Mouse (Mus musculus): ENCODE measurements around the gene Arhgef25.
"Not testable (repeated sequence)": the region's sequence is repeated elsewhere in the genome, so short reads cannot be mapped to it uniquely, and the experiment has no call there.

Gene Arhgef25

DNA sequence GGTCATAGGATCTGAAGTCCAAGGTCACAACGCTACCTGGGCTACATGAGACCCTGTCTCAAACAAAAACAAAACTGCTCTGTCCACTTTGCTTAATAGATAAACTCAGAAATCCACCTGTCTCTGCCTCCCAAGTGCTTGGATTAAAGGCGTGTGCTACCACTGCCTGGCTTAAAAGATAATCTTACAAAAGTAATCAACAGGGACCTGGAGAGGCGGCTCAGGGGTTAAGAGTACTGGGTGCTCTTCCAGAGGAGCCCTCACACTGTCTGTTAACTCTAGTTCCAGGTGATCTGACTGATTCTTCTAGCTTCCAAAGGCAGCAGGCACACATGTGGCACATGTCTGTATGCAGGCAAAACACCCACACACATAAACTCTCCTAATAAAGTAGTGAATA lies 13.2 kb upstream of the Arhgef25 start:
- DNase-seq: no peak

DNA sequence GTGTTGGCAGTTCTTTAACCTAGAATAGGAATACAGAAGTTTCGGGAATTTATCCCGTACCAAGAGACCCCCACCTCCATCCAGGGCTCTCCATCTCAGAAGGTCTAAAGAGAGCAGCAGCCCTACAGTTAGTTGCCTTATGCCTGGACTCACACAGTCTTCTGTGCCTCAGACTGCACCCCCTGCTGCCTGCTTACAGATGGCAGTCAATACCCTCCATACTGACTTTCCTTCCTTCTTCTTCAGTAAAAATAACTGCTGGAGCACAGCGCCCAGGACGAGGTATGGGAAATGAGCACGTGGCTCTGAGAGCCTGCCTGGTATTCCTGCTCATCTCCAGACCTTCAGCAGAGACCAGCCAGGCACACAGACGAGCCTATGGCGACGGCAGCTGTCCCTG lies 10.4 kb upstream of the Arhgef25 start:
- DNase-seq: no peak

DNA sequence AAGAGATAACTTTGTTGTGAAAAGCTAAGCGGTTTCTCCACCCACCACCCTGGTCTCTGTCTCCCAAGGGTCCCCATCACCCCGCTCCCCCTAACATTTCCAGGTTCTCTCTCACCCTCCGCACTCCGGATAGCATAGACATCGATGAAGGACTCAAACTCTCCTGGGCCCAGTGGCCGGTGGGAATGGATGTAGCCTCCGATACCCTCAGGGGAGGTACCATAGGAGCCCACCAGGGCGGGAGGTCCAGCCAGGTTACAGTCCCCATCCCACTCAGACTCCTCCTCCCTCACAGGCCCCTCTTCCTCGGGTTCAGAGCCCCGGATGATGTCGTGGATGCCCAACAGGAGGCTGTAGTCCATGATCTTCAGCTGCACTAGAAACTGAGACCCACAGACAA lies 9.6 kb upstream of the Arhgef25 start:
- DNase-seq: no peak

DNA sequence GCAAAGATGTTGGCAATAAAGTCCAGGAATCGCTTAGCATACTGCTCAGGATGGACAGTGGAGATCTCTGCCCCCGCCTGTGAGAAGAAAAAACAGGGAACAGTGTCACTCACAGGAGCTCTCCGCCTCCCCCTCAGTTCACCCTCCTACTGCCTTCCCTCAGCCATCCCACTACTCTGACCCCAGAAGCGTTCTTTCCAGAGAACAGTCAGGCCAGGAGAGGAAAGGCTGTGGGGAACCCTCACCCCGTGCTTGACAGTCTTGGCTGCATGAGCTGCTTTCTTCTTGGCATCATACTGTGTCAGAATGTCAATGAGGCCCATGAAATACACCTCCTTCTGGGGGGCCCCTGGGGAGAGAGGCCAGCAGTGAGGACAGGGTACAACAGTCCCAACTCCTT lies 9.2 kb upstream of the Arhgef25 start:
- DNase-seq: no peak

DNA sequence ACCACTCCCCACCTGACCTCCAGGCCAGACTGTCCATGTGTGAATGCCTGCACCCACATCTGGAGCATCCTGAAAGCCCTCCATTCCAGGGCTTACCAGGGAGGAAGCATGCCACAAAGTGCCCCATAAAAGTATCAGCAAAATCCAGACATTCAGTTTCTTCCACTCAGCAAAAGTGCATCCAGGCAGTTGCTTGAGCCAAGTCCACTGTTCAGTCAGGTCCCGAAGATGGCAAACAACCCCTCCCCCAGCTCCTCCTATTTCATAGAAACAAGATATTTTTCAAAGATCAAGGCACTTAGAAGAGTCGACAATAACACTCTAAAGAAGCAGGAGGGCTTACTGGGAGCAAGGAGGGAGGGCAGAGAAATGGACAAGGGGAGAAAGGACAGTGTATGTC lies 8.6 kb upstream of the Arhgef25 start:
- no peak for DNase-seq

DNA sequence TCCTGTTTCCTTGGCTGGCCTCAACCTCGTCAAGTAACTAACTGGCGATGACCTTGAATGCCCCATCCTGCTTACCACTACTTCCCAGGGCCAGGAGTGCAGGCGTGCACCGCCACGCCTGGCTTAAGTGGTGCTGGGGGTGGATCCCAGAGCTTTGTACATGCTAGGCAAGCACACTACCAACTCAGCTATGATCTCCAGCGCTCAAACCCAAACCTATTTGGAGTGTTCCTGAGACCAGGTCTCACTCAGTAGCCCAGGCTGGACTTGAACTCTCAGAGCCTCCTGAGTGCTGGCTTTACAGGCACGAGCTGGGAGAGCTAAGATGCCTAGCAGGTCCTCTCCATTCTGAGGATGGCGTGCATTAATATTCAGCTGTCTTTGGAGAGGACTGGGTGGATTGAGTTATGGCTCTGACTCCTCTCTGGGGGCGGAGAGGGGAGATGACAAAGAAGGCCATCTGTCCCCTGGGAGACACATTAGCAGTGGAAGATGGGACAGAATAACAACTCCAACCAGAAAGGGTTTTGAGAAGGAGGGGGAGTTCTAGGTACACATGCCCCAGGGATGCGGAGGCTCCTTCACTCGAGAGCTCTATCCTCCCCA lies 7.7 kb upstream of the Arhgef25 start:
- DNase-seq: no peak

DNA sequence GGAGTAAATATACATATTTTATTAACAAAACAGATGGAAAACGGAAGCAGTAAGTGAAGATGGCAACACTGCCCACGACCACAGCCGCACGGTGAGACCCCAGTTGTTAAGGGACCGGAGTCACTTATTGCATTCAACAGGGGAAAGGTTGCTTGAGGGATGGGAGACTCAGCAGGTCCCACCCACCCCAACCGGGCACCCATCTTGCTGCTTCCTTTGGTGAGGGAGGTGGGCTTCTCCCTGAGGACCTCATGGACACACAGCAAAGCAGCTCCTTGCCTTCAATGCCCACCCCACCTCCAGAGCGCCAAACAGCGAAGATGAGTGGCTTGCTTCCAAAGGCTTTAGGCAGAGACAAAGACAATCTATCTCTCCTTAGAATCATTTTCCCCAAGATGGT lies 7.2 kb upstream of the Arhgef25 start:
- no peak for DNase-seq

DNA sequence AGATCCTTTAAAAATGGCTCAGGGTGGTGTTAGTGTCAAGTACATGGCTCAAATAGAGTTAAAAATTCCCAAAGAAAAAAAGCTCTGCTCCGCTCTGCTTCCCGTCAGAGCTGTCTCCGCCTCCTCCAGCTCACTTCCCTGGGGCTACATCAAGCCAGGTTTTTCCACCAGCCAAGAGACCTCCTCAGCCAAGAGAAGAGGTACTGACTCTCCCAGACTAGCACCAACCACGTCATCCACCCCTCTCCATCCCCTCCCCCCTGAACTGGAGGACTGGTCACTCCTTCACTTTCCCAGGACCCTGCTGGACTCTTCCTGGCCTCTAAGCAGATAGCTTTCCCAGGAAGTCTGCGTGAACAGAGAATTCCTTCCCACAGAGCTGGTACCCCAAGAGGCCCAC lies 6.5 kb upstream of the Arhgef25 start:
- peak; percentile 82 for DNase-seq

DNA sequence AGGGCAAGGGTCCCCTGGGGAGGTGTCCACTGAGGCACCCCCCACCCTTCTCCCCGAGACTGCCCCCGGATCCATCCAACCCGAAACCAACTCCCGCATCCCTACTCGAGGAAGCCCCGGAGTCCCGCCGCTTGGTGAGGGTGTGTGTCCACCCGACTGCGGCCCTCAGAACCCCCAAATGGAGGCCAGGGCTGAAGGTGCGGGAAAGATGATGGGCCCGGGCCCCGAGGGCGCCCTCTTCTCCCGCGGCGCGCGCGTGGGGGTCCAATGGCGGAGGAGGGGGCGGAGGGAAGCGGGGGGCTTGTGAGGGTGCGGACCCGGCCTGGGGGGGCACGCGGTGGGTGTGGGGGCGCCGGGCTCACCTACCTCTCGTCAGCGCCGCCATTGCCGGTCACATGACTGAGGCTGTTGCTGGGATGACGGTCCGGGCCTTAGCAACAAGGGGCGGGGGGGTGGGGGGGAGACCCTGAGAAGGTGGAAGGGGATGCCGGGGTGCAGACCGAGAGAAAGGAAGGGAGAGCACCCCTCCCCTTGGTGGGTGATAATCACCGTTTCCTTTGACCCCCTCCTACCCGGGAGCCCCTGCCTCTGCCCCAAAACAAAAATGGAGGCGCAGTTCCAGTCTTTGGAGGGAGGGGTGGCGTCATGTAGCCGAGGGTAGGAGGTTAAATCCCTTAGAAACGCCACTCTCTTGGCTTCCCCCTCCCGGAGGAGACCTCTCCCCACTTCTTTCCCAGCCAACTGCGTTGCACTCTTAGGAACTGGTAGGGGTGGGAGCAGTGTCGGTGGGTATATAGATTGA lies 5.6 kb upstream of the Arhgef25 start, which contains the start of gene Dtx3:
Gene Dtx3 (minus strand): TSS at position 401 of the 802 bp plus-strand sequence.
- DNase-seq: peak; percentile 69

DNA sequence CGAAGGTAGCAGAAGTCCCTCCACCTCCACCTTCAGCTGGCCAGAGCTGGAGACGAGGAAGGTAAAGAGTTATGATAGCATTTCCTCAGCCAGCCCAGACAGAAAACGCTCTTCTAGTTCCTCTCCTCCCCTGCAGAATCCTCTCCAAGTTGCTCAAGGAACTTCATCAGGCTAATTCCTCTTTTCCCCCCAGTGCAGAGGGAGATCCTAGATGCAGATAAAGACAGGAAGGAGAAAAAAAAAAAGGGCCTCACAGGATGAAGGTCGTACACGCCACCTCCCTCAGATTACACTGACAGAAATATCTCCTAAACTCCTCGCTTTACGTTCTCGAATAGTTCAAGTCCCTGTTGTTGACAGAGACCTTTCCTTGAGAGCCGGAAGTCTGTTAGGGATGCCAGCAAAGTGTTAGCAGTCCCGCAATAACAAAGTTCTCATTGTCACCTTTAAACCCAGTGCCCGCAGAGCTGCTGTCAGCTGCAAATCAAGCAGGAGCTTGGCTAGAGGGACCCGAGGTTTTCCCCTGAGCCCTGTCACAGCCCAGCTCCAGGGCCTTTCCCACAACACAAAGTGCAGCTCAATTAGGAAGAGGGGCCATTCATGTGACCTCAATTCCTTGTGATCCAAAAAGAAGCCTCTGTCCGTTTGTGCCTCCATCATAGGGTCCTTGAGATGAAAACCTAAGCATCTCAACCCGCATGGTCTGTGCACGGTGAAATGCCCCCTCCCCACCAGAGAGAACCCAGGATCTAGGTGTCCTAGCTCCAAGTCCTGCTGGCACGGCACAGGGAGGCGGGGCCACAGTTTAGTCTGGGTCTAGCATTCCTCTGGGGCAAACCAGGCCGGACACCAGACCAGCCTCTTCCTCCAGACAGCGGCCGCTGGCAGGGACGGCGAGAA lies 4.8 kb upstream of the Arhgef25 start:
- DNase-seq: peak; percentile 86

DNA sequence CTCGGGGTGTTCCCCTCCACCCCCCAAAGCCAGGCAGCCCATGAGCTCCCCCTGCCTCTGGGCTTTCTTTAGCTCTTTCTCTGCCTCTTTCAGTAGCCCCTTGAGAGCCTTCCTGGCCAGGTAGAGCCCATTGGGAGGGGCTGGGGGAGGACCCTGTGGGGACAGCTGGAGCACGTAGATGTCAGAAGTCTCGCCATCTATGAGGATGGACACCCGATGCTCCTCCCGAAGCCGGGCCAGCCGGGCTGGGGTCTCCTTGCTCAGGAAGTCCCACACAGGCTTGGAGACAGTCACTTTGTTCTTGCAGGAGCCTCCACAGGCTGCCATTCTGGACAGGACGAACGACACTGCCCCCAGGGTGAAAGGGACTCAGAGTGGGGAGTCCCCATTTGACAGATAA lies 3.1 kb upstream of the Arhgef25 start:
- no peak for DNase-seq

DNA sequence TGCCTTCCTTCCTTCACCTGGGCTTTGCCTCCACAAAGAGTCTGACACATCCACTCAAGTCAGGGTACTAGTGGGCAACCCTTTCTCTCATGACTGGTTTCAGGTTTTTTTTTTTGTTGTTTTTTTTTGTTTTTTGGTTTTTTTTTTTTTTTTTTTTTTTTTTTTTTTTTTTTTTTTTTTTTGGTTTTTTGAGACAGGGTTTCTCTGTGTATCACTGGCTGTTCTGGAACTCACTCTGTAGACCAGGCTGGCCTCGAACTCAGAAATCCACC lies 2.1 kb upstream of the Arhgef25 start:
- not testable (repeated sequence) for DNase-seq

DNA sequence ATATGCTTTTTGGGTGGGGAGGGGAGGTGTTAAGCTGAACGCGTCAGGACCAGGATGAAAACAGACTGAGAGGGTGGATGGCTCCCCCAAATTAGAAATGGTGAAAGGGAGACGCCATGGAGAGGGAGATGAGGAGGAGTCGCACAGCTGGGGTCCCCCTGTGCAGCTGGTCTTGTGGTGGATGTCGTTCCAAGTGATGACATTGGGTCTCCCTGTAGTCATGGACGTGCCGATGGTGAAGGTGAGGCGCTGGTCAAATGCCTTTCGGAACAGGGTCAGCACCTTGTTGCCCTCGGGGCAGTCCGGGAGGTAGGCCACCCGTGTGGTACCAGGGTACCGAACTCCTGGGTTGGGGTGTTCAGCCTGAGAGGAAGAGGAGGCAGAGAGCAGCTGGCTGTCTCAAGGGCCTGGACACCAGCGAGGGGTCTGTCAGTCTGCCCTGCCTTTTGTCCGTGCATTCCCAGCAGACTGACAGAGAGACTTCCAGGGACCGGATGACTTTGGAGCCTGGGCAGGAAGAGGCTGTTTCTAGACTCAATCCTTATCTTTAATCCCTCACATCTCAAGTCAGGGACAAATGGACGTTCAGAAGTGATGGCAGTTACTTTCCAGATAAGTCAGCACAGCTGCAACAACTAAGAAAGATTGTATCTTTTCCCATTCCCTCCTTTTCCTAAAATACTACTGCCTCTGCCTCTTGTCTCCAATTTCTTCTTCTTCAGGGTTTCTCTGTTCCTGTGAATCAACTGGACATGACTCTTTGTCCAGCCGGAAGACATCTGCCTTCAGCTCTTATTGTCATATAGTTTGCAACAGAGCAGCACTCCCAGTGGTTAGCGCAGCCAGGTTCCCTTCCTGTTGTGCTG lies 1.5 kb upstream of the Arhgef25 start:
- DNase-seq: no peak

DNA sequence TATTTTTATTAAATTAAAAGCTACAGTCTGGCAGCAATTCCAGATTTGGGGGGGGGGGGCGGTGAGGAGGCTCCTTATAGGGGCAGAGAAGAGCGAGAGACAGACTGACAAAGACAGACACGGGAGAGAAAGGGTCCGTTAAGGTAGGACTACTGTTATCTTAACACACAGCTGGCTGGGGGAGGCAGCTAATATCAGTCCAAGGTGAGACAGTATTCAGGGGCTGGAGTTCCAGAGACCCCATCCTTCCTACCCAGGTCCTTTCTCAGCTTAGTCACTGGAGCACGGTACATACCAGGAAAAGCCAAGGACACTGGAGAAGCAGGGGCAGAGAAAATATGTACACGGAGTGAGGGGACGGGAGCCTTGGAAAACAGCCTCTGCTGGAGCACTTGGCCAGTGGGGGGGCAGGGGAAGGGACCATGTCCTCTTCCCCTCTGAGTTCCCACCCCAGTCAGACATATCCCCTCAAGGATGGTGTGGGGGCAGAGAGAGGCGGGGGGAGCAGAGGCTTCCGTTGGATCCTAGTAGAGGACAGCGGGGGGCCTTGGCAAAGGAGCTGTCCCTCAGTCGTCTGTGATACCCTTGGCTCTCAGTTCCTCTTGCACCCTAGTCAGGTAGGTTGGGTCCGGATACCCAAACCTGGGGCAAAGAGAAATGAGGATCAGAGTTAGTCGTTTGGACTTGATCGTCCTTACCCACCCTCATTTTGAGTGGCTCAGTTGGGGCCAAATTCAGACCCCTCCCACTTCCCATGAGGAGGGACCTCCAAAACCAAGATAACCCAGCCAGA lies 711 bp upstream of the Arhgef25 start:
- DNase-seq: no peak

DNA sequence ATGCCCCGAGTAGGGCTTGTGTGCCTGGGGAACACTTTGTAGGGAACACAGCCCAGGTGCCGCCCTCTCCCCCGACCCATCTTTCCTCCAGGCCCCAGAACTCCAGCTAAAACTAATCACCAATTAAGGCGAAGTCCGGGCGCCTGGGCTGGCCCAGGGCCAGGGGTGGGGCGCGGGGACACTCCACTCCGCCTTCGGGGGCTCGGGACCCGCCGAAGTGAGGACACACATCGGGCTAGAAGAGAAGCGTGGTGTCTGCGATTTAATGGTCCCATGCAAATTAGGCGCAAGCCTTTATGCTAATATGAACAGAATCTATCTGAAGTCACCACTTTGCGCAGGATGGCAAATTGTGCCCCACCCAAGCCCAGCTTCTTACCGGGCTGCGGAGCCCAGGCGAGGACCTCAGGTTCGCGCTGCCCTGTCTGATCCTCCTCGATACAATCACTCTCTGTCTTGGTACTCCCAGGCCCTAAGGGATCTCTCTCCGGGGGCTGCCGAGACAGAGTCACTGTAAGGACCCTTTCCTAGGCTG lies 700 bp downstream of the Arhgef25 start:
- DNase-seq: peak; percentile 53

DNA sequence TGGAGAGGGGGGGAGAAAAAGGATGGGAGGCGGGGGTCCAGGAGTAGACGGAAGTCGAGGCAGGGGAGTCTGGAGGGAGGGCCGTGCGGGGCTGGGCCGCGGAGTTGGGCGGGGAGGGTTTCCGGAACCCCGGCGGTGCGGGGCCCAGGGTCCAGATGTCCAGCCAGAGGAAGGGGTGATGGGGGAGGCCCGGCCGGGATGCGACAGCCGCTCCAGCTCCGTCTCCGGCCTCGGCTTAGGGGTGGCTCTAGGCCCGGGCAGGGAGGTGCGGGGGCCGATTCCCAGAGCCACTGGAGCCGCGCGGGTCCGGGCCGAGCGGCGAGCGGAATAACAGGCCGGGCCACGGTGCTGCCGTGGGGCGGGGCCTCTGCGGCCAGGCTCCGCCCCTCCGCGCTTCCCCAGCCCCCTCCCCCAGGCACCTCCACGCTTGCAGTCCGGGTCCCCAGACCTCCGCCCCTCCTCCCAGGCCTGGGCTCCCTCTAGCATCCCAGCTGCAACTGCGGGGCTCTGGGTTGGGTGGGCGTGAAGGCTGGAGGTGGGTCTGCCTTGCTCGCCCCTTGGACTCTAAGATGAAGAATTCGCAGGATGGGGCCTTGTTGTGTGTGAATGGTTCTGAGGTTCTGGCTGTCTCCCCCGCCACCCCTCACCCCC lies 1.3 kb downstream of the Arhgef25 start:
- DNase-seq: peak; percentile 78

DNA sequence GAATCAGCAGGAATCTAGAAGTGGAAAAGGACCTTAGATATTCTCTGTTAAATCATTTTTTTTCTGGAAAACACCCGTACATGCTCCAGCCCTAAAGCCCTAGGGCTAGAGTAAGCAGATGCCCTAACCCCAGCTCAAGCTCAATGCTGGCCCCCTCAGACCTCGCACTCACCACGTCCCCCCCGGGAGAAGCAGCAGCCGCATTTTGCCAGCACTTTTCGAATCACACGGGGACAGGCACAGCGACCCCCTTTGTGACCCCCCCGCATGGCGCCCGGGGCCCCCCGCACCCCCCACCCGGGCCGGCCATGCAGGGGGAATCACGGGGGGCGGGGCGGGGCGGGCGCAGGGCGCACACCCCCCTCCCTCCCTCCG lies 1.8 kb downstream of the Arhgef25 start:
- no peak for DNase-seq

DNA sequence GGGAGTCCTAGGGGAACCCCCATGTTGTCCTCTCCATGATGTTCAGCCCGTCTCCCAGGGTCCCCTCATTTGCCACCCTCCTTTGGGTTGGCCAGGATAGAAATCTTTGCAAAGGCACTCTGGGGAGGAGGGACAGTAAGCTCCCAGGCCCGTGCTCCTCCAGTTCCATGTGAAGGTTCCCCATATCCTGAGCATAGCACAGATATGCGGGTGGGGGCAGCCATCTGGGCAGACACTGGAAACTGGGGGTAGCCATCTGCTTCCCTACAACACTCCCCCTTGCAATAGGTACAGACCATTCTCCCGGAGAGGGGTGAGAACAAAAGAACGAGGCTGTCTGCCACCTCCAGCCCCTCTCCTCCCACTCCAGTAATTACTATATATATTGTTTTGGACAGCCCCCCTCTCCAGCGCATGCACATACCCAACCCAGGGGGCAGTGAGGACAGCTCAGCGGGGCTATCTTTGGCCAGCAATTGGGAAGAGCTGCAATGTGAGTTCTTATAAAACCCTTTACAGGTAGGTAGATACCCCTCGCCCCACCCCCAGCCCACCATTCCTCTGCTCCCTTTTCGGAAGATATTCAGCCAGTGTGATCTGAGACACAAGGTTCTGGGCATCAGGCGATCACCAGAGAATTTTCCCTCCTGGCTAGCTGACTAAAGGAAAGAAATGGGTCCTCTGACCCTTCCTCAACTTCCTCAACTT lies 2.4 kb downstream of the Arhgef25 start:
- DNase-seq: no peak

DNA sequence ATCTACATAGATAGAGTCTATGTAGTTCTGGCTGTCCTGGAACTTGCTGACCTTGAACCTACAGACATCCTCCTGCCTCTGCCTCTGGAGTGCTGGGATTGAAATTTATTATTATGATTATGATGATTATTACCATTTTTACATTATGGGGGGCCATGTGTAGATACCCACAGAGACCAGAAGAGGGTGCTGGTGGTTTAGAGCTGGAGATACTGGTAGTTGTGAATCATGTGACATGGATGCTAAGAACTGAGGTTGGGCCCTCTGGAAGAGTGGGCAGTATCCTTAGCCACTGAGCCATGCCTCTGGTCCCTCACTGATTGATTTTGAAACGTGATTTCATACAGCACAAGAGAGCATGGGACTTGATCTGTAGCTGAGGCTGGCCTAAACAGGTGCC lies 3.4 kb downstream of the Arhgef25 start:
- no peak for DNase-seq

DNA sequence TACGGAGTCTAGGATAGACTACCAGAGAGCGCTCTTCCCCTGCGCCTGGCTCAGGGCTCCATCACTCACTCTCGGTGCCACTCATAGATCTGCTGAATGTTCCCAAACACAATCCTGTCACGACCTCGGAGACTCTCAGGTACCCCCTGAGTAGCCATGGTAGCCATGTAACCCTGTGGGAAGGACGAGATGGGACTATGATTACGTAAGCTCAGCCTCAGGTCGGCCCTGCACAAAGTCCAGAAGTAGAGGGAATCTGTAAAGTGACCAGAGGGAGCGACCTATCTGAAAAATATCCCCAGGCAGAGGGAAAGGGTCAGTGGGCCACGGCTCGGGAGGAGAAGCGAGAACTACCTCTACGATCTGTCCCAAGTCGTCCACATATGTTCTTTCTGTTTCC lies 4.4 kb downstream of the Arhgef25 start:
- no peak for DNase-seq

DNA sequence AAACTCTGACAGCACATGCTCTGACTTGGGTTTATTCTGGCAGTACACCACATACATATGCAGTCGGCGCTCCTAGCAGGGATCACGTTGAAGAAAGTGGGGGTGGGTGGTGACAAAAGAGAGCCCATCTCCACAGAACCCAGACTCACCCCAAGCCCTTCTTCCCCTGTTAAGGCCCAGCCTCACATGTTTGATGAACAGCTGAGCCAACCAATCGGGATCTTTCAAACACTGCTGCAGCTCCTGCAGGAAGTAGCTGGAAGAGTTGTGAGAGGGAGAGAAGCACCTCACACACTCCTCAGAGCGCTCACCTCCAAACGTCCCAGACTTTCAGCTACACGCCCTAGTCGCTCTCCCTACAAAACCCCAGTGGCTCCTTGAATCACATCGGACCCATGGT lies 4.8 kb downstream of the Arhgef25 start:
- no peak for DNase-seq
